In genomic region chr12:74762284-74762683, GRCm38 (mm10) we compare ENCODE assay signal across 24 mouse cellular contexts.
"Had no signal": no experiment of that assay in that cellular context is flagged by ENCODE, and none has a peak within 500 bp of the region (broad histone marks: within the 10 kb centered on the region; RNA-seq: fewer than 3 reads in every experiment).

No protein-coding gene starts in this region.

- H3K9ac ChIP-seq: heart, embryonic 13.5 days; heart, embryonic 15.5 days; hindbrain, embryonic 12.5 days; hindbrain, embryonic 14.5 days; intestine, embryonic 15.5 days; limb, embryonic 12.5 days; liver, embryonic 14.5 days had no signal

- H3K27ac ChIP-seq: heart, adult 2 months; heart, embryonic 13.5 days; heart, embryonic 15.5 days; hindbrain, embryonic 12.5 days; hindbrain, embryonic 14.5 days; intestine, embryonic 15.5 days; layer of hippocampus, adult 2 months; left cerebral cortex, adult 2 months; limb, embryonic 10.5 days; limb, embryonic 12.5 days; liver, embryonic 14.5 days had no signal

- H3K4me2 ChIP-seq: heart, embryonic 11.5 days; heart, embryonic 13.5 days; heart, embryonic 15.5 days; hindbrain, embryonic 12.5 days; hindbrain, embryonic 14.5 days; intestine, embryonic 15.5 days; limb, embryonic 12.5 days had no signal

- H3K27me3 ChIP-seq: heart, embryonic 13.5 days; heart, embryonic 15.5 days; hindbrain, embryonic 12.5 days; intestine, embryonic 15.5 days; limb, embryonic 12.5 days had no signal

- H3K9me3 ChIP-seq: heart, embryonic 13.5 days; heart, embryonic 15.5 days; hindbrain, embryonic 12.5 days; intestine, embryonic 15.5 days; limb, embryonic 10.5 days; limb, embryonic 12.5 days had no signal

- DNase-seq: gastrocnemius, postnatal 14 days; gastrocnemius, postnatal 36 days; heart, adult 11 months; heart, adult 2 months; heart, postnatal 14 days; heart, postnatal 36 days; kidney, adult 18-20 months; kidney, postnatal 10 days; kidney, postnatal 25 days; kidney, postnatal 4 days had no signal

- H3K4me1 ChIP-seq: heart, embryonic 13.5 days; heart, embryonic 15.5 days; hindbrain, embryonic 12.5 days; intestine, embryonic 15.5 days; limb, embryonic 10.5 days; limb, embryonic 12.5 days had no signal

- ATAC-seq: hindbrain, embryonic 16.5 days; inflammation-experienced regulatory T-cells, adult 6 months; intestine, embryonic 15.5 days; intestine, postnatal 0 days had no signal

- H3K4me3 ChIP-seq: heart, adult 2 months; heart, embryonic 13.5 days; heart, embryonic 15.5 days; hindbrain, embryonic 12.5 days; intestine, embryonic 15.5 days; layer of hippocampus, adult 2 months; left cerebral cortex, adult 2 months; limb, embryonic 10.5 days; limb, embryonic 12.5 days had no signal

- H3K36me3 ChIP-seq: heart, embryonic 13.5 days; heart, embryonic 15.5 days; hindbrain, embryonic 12.5 days; intestine, embryonic 15.5 days; limb, embryonic 10.5 days; limb, embryonic 12.5 days had no signal
